8 mouse cellular contexts compared by ENCODE assay signal in the genomic region with DNA sequence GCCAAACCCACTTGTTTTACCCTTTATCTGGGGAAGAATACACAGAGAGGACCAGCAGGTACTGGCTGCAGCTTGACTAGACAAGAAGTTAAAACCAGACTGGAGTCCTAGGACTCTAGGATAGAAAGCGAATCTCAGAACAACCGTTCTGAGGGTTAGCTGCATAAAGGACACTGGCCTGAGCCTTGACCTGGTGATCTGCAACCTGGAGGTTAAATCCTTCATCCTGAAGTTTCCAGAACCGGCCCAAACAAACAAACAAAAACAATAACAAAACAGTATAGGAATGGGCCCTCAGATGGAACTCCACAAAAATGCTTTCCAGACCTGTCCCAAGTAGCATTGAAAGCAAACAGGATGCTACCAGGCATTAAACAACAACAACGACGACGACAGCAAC. TPM values are rescaled to one million over a fixed set of nuclear protein-coding genes. Genes with fewer than 3 reads are reported as not detected.
DNase-seq lines count a peak whose midpoint lies in the region; ATAC-seq and TF ChIP-seq lines count a peak whose summit lies in the region.

Gene Rtn1, minus strand, starts transcription at position 101 of the 400 bp plus-strand sequence.

- no peak for TF ChIP-seq POLR2A in bone marrow macrophage, adult 2 months (IDR thresholded peaks at IDR 0.05; ENCODE audit: borderline replicate concordance, low read depth, low read length)

- DNase-seq in kidney, postnatal 0 days (ENCODE audit: low spot score): no peak
- DNase-seq in kidney, adult 9 months: no peak
- no peak for DNase-seq in hindbrain, embryonic 11.5 days (ENCODE audit: low spot score)
- no peak for DNase-seq in liver, embryonic 13.5 days
- no peak for DNase-seq in urinary bladder, adult 2 months (ENCODE audit: low spot score)
- DNase-seq in cerebellum, adult 9-11 months: no peak
- DNase-seq in right cerebral cortex, postnatal 25 days: no peak

- 0 out of 2 replicates have a peak, but pooled peaks cover 6% of the 10 kb centered on the region for H3K4me1 ChIP-seq in kidney, postnatal 0 days (replicated peaks; ENCODE audit: insufficient read depth, low read length)
- no peaks in the 10 kb centered on the region for H3K4me1 ChIP-seq in bone marrow macrophage, adult 2 months (ENCODE audit: control insufficient read depth, insufficient read depth, low read length)
- H3K4me1 ChIP-seq in hindbrain, embryonic 11.5 days (replicated peaks; ENCODE audit: control insufficient read depth, insufficient read depth, low read length): 0 out of 2 replicates have a peak, but pooled peaks cover 10% of the 10 kb centered on the region
- H3K4me1 ChIP-seq in liver, embryonic 13.5 days (replicated peaks): peaks cover 11% of the 10 kb centered on the region

- no peak within 1 kb of the TSS for H3K27ac ChIP-seq in kidney, postnatal 0 days
- no peak within 1 kb of the TSS for H3K27ac ChIP-seq in bone marrow macrophage, adult 2 months (ENCODE audit: insufficient read depth, low read depth, low read length)
- H3K27ac ChIP-seq in hindbrain, embryonic 11.5 days (ENCODE audit: low read depth, low read length): peak within 1 kb of the TSS; percentile 60; the same call in 1 of the 2 replicates
- no peak within 1 kb of the TSS for H3K27ac ChIP-seq in liver, embryonic 13.5 days

- no peak for ATAC-seq in kidney, postnatal 0 days (replicated peaks; ENCODE audit: low FRiP score, low read depth)
- no peak for ATAC-seq in hindbrain, embryonic 11.5 days (ENCODE audit: low FRiP score)
- no peak for ATAC-seq in liver, embryonic 13.5 days (ENCODE audit: low read depth)

- H3K9me3 ChIP-seq in kidney, postnatal 0 days (replicated peaks; ENCODE audit: low read length): no peaks in the 10 kb centered on the region
- H3K9me3 ChIP-seq in hindbrain, embryonic 11.5 days (ENCODE audit: control insufficient read depth, low read length): no peaks in the 10 kb centered on the region
- H3K9me3 ChIP-seq in liver, embryonic 13.5 days (replicated peaks): no peaks in the 10 kb centered on the region

- H3K4me3 ChIP-seq in kidney, postnatal 0 days (replicated peaks; ENCODE audit: low read depth, low read length): peak within 1 kb of the TSS; percentile 51
- H3K4me3 ChIP-seq in bone marrow macrophage, adult 2 months (ENCODE audit: insufficient read depth, low read length): peak within 1 kb of the TSS; percentile 29
- peak within 1 kb of the TSS; percentile 83 for H3K4me3 ChIP-seq in hindbrain, embryonic 11.5 days (ENCODE audit: low read depth, low read length)
- H3K4me3 ChIP-seq in liver, embryonic 13.5 days (replicated peaks): peak within 1 kb of the TSS; percentile 50

- H3K4me2 ChIP-seq in kidney, postnatal 0 days (ENCODE audit: low read length): peak within 1 kb of the TSS; percentile 94
- H3K4me2 ChIP-seq in hindbrain, embryonic 11.5 days (replicated peaks; ENCODE audit: low read depth, low read length): peak within 1 kb of the TSS; percentile 95
- peak within 1 kb of the TSS; percentile 64 for H3K4me2 ChIP-seq in liver, embryonic 13.5 days

- TF ChIP-seq CTCF in kidney, postnatal 0 days (IDR thresholded peaks at IDR 0.05; ENCODE audit: low read depth): no peak
- no peak for TF ChIP-seq CTCF in bone marrow macrophage, adult 2 months (IDR thresholded peaks at IDR 0.05; ENCODE audit: low read depth, low read length)

- WGBS in kidney, postnatal 0 days: 28% methylated on average over 6 of the region's 6 CpGs
- 36% methylated on average over 6 of the region's 6 CpGs for WGBS in hindbrain, embryonic 11.5 days
- 34% methylated on average over 6 of the region's 6 CpGs for WGBS in liver, embryonic 13.5 days (ENCODE audit: insufficient replicate concordance)

- no peaks in the 10 kb centered on the region for H3K36me3 ChIP-seq in kidney, postnatal 0 days (ENCODE audit: insufficient read depth, low read length)
- no peaks in the 10 kb centered on the region for H3K36me3 ChIP-seq in hindbrain, embryonic 11.5 days (ENCODE audit: control insufficient read depth, insufficient read depth, low read length)
- H3K36me3 ChIP-seq in liver, embryonic 13.5 days: no peaks in the 10 kb centered on the region

- H3K9ac ChIP-seq in kidney, postnatal 0 days (ENCODE audit: low read depth, low read length): peak within 1 kb of the TSS; percentile 40; the same call in 1 of the 2 replicates
- peak within 1 kb of the TSS; percentile 73 for H3K9ac ChIP-seq in hindbrain, embryonic 11.5 days (ENCODE audit: low read depth, low read length)
- H3K9ac ChIP-seq in liver, embryonic 13.5 days: no peak within 1 kb of the TSS

- H3K27me3 ChIP-seq in kidney, postnatal 0 days (ENCODE audit: insufficient read depth, low read length): peaks cover 22% of the 10 kb centered on the region
- peaks cover 3% of the 10 kb centered on the region; the same call in 1 of the 2 replicates for H3K27me3 ChIP-seq in hindbrain, embryonic 11.5 days (ENCODE audit: control insufficient read depth, insufficient read depth, low read length)
- H3K27me3 ChIP-seq in liver, embryonic 13.5 days: peaks cover 33% of the 10 kb centered on the region

RNA-seq across cellular contexts. Expression of gene Rtn1, which starts in this region (rescaled TPM):
- polyA plus RNA-seq in kidney, postnatal 0 days (2015; fragmentation: Nextera tagmentation; extraction: Ambion mirVana): 4.8 and 6.6 TPM in 2 replicates
- 1.6 and 3.6 TPM in 2 replicates for polyA plus RNA-seq in bone marrow macrophage, adult 2 months (2012; ENCODE audit: insufficient read depth, insufficient read length, missing spikeins)
- 488 and 505 TPM in 2 replicates for polyA plus RNA-seq in hindbrain, embryonic 11.5 days (2014; fragmentation: Nextera tagmentation; extraction: Ambion mirVana)
- 2.1 and 2.9 TPM in 2 replicates for polyA plus RNA-seq in liver, embryonic 13.5 days (2015; fragmentation: Nextera tagmentation; extraction: Ambion mirVana)
- 2.8 and 2.9 TPM in 2 replicates for polyA plus RNA-seq in urinary bladder, adult 2 months (2012; rRNA removed)

Comparison
In these comparisons a context has a peak if more than half of its experiments do, and no peak if none do; other contexts are left out.
1. RNA of gene Rtn1 (polyA plus RNA-seq): 488 to 505 TPM in hindbrain, embryonic 11.5 days; 4.8 to 6.6 TPM in kidney, postnatal 0 days, 2.1 to 2.9 TPM in liver, embryonic 13.5 days, 2.8 to 2.9 TPM in urinary bladder, adult 2 months and 1.6 to 3.6 TPM in bone marrow macrophage, adult 2 months; every median in the first group is over 10 times any median in the second.
2. H3K4me3 ChIP-seq: peak in every context shown above with its lines; median percentile 83 in hindbrain, embryonic 11.5 days; 51 in kidney, postnatal 0 days; 50 in liver, embryonic 13.5 days; 29 in bone marrow macrophage, adult 2 months.
3. Peak in every context shown above with its lines, with median percentiles within 50 percentile points of each other: H3K4me2 ChIP-seq.